Mouse (Mus musculus): ENCODE results near the gene Kri1.

GRCm38 (mm10) chr9:21268305-21268704, 19.5 kb downstream of the Kri1 start:
- no peak for TF ChIP-seq CTCF (IDR thresholded peaks at IDR 0.05)
- TF ChIP-seq EP300 (IDR thresholded peaks at IDR 0.05): no peak

All from lung, postnatal 0 days (tissue).